Mouse (Mus musculus): ENCODE results near the gene Cyp26b1.

GRCm38 (mm10) chr6:84617051-84617450 is 23.3 kb upstream of the Cyp26b1 start:
- TF ChIP-seq CTCF (conservative IDR thresholded peaks at IDR 0.05 in 1 of 2, IDR thresholded peaks at IDR 0.05 in 1 of 2; ENCODE audit: low read depth in 2 of 2, low read length in 2 of 2): no peak
- no peak for TF ChIP-seq ZC3H11A (IDR thresholded peaks at IDR 0.05; ENCODE audit: low read depth, low read length)
- no peak for TF ChIP-seq CHD2 (IDR thresholded peaks at IDR 0.05; ENCODE audit: low read length)
- no peak for TF ChIP-seq EP300 (IDR thresholded peaks at IDR 0.05; ENCODE audit: low read length)
- TF ChIP-seq MXI1 (IDR thresholded peaks at IDR 0.05; ENCODE audit: low read depth, low read length): no peak
- TF ChIP-seq POLR2A (IDR thresholded peaks at IDR 0.05; ENCODE audit: low read depth, low read length): no peak
- no peak for TF ChIP-seq SMC3 (IDR thresholded peaks at IDR 0.05; ENCODE audit: low read depth, low read length)
- no peak for TF ChIP-seq MAX (IDR thresholded peaks at IDR 0.05; ENCODE audit: low read length)
